Mouse (Mus musculus) midbrain, embryonic 10.5 days (tissue): ENCODE results near the gene Usp28. TPM values are rescaled to one million over a fixed set of nuclear protein-coding genes. Genes with fewer than 3 reads are reported as not detected.
"Not testable (repeated sequence)": the region's sequence is repeated elsewhere in the genome, so short reads cannot be mapped to it uniquely, and the experiment has no call there.

Experiments used
- DNase-seq: peaks from one replicate; pipeline ENCODE4 v3.0.0-alpha.2; 2017; ENCODE audit warnings: low spot score
- H3K27ac ChIP-seq: fragments of 300-500 bp; sonication (generic); replicated peaks from 2 replicates; pipeline ENCODE4 v1.5.1; 2016; ENCODE audit warnings: mild to moderate bottlenecking
- H3K27me3 ChIP-seq: fragments of 300-500 bp; sonication (generic); 2 replicates; pipeline ENCODE4 v1.6.1; 2016; ENCODE audit warnings: low read depth, mild to moderate bottlenecking; ENCODE audit not compliant: poor library complexity, severe bottlenecking
- H3K36me3 ChIP-seq: fragments of 300-500 bp; sonication (generic); 2 replicates; pipeline ENCODE4 v1.6.1; 2016; ENCODE audit warnings: mild to moderate bottlenecking, moderate library complexity
- H3K4me1 ChIP-seq: fragments of 300-500 bp; sonication (generic); 2 replicates; pipeline ENCODE4 v1.6.1; 2016
- H3K4me3 ChIP-seq: fragments of 300-500 bp; sonication (generic); 2 replicates; pipeline ENCODE4 v1.5.1; 2016; ENCODE audit warnings: mild to moderate bottlenecking, moderate library complexity
- H3K9me3 ChIP-seq: fragments of 300-500 bp; sonication (generic); replicated peaks from 2 replicates; pipeline ENCODE4 v1.6.1; 2016; ENCODE audit warnings: mild to moderate bottlenecking
- WGBS: fragments of 180-500 bp; shearing (Covaris S2); methylation state at CpG from one replicate; pipeline ENCODE4 v1.1.7; 2016; 5-methylcytosine and 5-hydroxymethylcytosine counted together
- polyA plus RNA-seq: library from polyadenylated mRNA; unstranded; fragments of >200 nt; fragmentation: Nextera tagmentation; extraction: Ambion mirVana; gene quantifications from 2 replicates; pipeline ENCODE4 v1.2.1, GENCODE M21; 2016

Usp28 gene
- 53.3 and 55.7 TPM in 2 replicates for polyA plus RNA-seq

DNA sequence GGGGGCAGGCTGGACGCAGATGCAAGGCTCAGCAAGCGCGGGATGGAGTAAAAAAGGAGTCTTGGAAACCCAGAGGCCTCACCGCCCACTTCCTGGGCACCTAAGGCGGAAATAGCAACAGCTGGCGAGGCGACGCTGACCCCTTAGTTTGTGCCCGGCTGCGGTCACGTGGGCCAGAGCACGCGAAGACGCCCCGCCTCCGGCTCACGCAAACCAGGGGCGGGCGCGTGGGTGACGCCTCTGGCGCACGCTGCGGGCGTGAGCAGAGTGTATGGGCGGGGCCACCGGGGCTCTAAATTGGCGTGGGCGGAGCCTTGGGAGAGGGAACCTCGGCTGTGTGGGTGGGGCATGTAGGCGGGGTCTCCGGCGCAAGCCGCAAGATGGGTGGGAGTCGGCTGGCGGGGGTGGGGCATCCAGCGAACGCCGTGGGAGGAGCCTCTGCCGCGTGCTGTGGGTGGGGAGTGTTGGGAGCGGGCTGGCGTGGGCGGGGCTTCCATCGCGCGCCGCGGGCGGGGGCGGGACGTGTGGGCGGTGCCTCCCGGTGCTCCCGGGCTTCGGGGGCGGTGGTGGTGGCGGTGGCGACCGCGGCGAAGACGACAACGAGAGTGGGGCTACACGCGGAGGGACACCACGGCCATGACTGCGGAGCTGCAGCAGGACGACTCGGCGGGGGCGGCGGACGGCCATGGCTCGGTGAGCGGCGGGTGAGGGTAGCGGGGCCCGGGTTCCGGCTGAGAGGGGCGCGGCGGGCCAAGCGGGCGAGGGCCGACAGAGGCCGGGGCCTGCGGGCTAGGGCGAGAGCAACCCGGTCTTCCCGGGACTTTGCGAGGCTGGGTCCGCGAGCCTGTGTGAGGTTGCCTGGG, at the start of gene Usp28:
Gene Usp28 (plus strand): TSS at position 531 of the 863 bp plus-strand sequence.
- Histone ChIP-seq H3K27me3 (no peaks in the 10 kb centered on the region), H3K36me3 (peaks cover 6% of the 10 kb centered on the region), H3K4me3 (peak within 1 kb of the TSS; percentile 80), H3K9me3 (no peaks in the 10 kb centered on the region), H3K27ac (peak within 1 kb of the TSS; percentile 94), H3K4me1 (peaks cover 46% of the 10 kb centered on the region)
- DNase-seq: peak; percentile 99
- WGBS: under 1% methylated on average over 92 of the region's 94 CpGs

- Histone ChIP-seq H3K36me3 (no peaks in the 10 kb centered on the region), H3K4me1 (no peaks in the 10 kb centered on the region), H3K9me3 (no peaks in the 10 kb centered on the region), H3K27me3 (no peaks in the 10 kb centered on the region), H3K4me3 (no peak overlapping the region), H3K27ac (no peak overlapping the region)
- no peak for DNase-seq
- 85% methylated on average over 1 of the region's 1 CpGs for WGBS
These were observed 42.8 kb upstream of the Usp28 start for GRCm38 (mm10) chr9:48942349-48942748.

GRCm38 (mm10) chr9:48947565-48947964, 37.6 kb upstream of the Usp28 start:
- Histone ChIP-seq H3K9me3 (no peaks in the 10 kb centered on the region), H3K27ac (no peak overlapping the region), H3K4me1 (no peaks in the 10 kb centered on the region), H3K36me3 (no peaks in the 10 kb centered on the region), H3K4me3 (no peak overlapping the region), H3K27me3 (no peaks in the 10 kb centered on the region)
- DNase-seq: no peak
- 90% methylated on average over 4 of the region's 4 CpGs for WGBS

DNA sequence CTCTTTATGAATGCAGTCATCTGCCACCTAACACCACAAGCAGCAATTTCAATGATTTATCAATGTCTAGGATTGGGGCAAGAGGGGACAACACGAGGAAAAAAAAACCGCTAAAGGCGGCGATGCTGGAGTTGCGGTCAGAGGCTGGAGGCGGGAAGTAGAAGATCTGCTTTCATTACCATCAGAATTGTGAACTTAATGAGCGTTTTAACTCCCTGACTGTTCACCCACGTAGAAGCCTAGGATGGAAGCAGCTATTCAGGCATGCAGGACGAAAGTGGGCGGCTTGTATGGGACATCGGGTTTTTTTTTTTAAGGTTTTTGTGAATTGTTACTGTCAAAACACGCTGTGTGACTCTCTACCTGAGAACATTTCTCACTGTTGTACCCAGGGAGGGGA, 23.9 kb upstream of the Usp28 start:
- no peak overlapping the region for H3K27ac ChIP-seq
- DNase-seq: no peak
- peaks cover 9% of the 10 kb centered on the region for H3K4me1 ChIP-seq
- peak overlapping the region; percentile 11; the same call in 1 of the 2 replicates for H3K4me3 ChIP-seq
- H3K27me3 ChIP-seq: peaks cover 3% of the 10 kb centered on the region
- 42% methylated on average over 12 of the region's 12 CpGs for WGBS
- H3K9me3 ChIP-seq: no peaks in the 10 kb centered on the region
- H3K36me3 ChIP-seq: no peaks in the 10 kb centered on the region

GRCm38 (mm10) chr9:48962131-48962530, 23.0 kb upstream of the Usp28 start:
- H3K27ac ChIP-seq: no peak overlapping the region
- H3K4me3 ChIP-seq: no peak overlapping the region
- no peak for DNase-seq
- peaks cover 3% of the 10 kb centered on the region for H3K27me3 ChIP-seq
- H3K9me3 ChIP-seq: no peaks in the 10 kb centered on the region
- WGBS: 57% methylated on average over 7 of the region's 7 CpGs
- no peaks in the 10 kb centered on the region for H3K36me3 ChIP-seq
- H3K4me1 ChIP-seq: peaks cover 9% of the 10 kb centered on the region

GRCm38 (mm10) chr9:48964587-48965040, 20.6 kb upstream of the Usp28 start, which contains the start of gene Htr3b:
Htr3b (minus strand) TSS chr9:48964990.
- Histone ChIP-seq H3K4me3 (no peak within 1 kb of the TSS), H3K27me3 (peaks cover 3% of the 10 kb centered on the region), H3K36me3 (no peaks in the 10 kb centered on the region), H3K9me3 (no peaks in the 10 kb centered on the region), H3K27ac (no peak within 1 kb of the TSS), H3K4me1 (peaks cover 9% of the 10 kb centered on the region)
- DNase-seq: no peak
- WGBS: 65% methylated on average over 7 of the region's 7 CpGs

DNA sequence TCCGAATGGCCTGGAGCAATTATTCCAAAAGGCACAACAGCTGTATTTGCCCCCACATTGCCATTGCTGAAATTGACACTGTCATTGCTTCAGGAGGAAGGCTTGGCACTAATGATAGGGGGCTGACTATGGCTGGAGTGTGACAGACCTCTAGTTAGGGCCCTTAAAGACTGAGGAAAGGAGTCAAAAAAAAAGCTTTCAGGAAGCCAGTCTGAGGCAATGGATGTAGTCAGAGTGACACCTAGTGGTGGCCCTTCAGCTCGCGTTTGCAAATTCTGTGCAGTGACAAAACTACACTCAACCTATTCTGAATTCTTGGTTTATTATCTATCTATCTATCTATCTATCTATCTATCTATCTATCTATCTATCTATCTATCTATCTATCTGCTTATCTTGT, 12.7 kb upstream of the Usp28 start:
- H3K27me3 ChIP-seq: no peaks in the 10 kb centered on the region
- no peaks in the 10 kb centered on the region for H3K36me3 ChIP-seq
- 33% methylated on average over 3 of the region's 3 CpGs for WGBS
- no peaks in the 10 kb centered on the region for H3K4me1 ChIP-seq
- H3K27ac ChIP-seq: no peak overlapping the region
- no peak overlapping the region for H3K4me3 ChIP-seq
- H3K9me3 ChIP-seq: no peaks in the 10 kb centered on the region
- peak; percentile 54 for DNase-seq

DNA sequence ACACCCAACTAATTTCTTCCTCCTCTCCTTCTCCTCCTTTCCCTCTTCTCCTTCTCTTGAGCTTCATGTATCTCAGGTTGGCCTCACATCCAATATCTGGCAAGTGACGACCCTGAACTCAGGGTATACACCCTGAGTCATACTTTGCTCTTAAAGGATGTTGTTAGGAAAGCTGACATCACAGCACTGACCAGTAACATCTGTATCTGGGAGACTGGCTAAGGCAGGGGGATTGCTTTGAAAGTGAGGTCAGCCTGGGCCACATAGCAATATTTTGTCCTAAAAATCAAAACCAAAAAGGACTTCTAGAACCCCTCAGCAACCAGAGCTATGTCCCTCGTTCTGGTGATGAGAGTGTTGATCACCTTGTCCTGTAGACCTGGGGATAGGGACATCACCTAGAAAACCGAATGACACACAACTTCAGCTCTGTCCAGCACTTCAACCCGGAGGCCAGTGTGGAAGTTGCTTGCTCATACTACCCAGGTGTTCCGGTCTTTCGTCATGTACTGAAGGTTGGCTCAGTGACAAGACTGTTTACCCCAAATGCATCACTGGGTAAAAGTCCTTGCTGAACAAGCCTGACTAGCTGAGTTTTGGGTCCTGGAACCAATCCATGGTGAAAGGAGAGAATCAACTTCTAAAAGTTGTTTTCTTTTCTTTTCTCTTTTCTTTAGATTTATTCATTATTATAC, 8.4 kb upstream of the Usp28 start:
- WGBS: 89% methylated on average over 6 of the region's 6 CpGs
- H3K4me3 ChIP-seq: no peak overlapping the region
- no peaks in the 10 kb centered on the region for H3K4me1 ChIP-seq
- H3K27me3 ChIP-seq: no peaks in the 10 kb centered on the region
- no peaks in the 10 kb centered on the region for H3K36me3 ChIP-seq
- H3K9me3 ChIP-seq: no peaks in the 10 kb centered on the region
- no peak overlapping the region for H3K27ac ChIP-seq
- no peak for DNase-seq

GRCm38 (mm10) chr9:48980371-48980770, 4.8 kb upstream of the Usp28 start:
- H3K4me3 ChIP-seq: no peak overlapping the region
- H3K9me3 ChIP-seq: no peaks in the 10 kb centered on the region
- no peaks in the 10 kb centered on the region for H3K36me3 ChIP-seq
- peaks cover 11% of the 10 kb centered on the region for H3K4me1 ChIP-seq
- no peak overlapping the region for H3K27ac ChIP-seq
- no peak for DNase-seq
- 92% methylated on average over 5 of the region's 5 CpGs for WGBS
- no peaks in the 10 kb centered on the region for H3K27me3 ChIP-seq

- no peak overlapping the region for H3K4me3 ChIP-seq
- 88% methylated on average over 3 of the region's 3 CpGs for WGBS
- no peaks in the 10 kb centered on the region for H3K9me3 ChIP-seq
- H3K27ac ChIP-seq: no peak overlapping the region
- peaks cover 11% of the 10 kb centered on the region for H3K4me1 ChIP-seq
- no peaks in the 10 kb centered on the region for H3K36me3 ChIP-seq
- no peak for DNase-seq
- no peaks in the 10 kb centered on the region for H3K27me3 ChIP-seq
These were observed 4.4 kb upstream of the Usp28 start for GRCm38 (mm10) chr9:48980781-48981180.

GRCm38 (mm10) chr9:48981827-48982226, 3.3 kb upstream of the Usp28 start:
- no peak overlapping the region for H3K27ac ChIP-seq
- peaks cover 20% of the 10 kb centered on the region for H3K4me1 ChIP-seq
- no peaks in the 10 kb centered on the region for H3K27me3 ChIP-seq
- H3K4me3 ChIP-seq: no peak overlapping the region
- H3K36me3 ChIP-seq: no peaks in the 10 kb centered on the region
- no peak for DNase-seq
- H3K9me3 ChIP-seq: no peaks in the 10 kb centered on the region

- peaks cover 39% of the 10 kb centered on the region for H3K4me1 ChIP-seq
- DNase-seq, H3K36me3 ChIP-seq, H3K27me3 ChIP-seq, H3K27ac ChIP-seq, H3K4me3 ChIP-seq, H3K9me3 ChIP-seq: not testable (repeated sequence)
- 94% methylated on average over 6 of the region's 6 CpGs for whole genome bisulfite sequencing
These were observed 1.4 kb upstream of the Usp28 start for GRCm38 (mm10) chr9:48983801-48984200.

- Histone ChIP-seq H3K36me3 (no peaks in the 10 kb centered on the region), H3K4me3 (peak overlapping the region; percentile 80), H3K9me3 (no peaks in the 10 kb centered on the region), H3K27me3 (no peaks in the 10 kb centered on the region), H3K27ac (peak overlapping the region; percentile 94), H3K4me1 (peaks cover 43% of the 10 kb centered on the region)
- 38% methylated on average over 8 of the region's 8 CpGs for WGBS
- DNase-seq: no peak
These were observed 793 bp upstream of the Usp28 start for GRCm38 (mm10) chr9:48984320-48984844.
